In genomic region chr4:88533499-88533898, GRCm38 (mm10) we compare ENCODE assay signal across 26 mouse cellular contexts. TPM values are rescaled to one million over a fixed set of nuclear protein-coding genes. Genes with fewer than 3 reads are reported as not detected.
"Had no signal": no experiment of that assay in that cellular context is flagged by ENCODE, and none has a peak within 500 bp of the region (broad histone marks: within the 10 kb centered on the region; RNA-seq: fewer than 3 reads in every experiment).

No protein-coding gene starts in this region.

- H3K4me3 ChIP-seq: limb, embryonic 10.5 days; limb, embryonic 13.5 days; lung, embryonic 15.5 days; megakaryocyte, embryonic 14.5 days; midbrain, embryonic 10.5 days; midbrain, embryonic 13.5 days; myocyte; neural tube, embryonic 13.5 days; stomach, embryonic 15.5 days had no signal

- H3K9me3 ChIP-seq: limb, embryonic 10.5 days; limb, embryonic 13.5 days; lung, embryonic 15.5 days; megakaryocyte, embryonic 14.5 days; midbrain, embryonic 10.5 days; midbrain, embryonic 13.5 days; neural tube, embryonic 13.5 days; stomach, embryonic 15.5 days had no signal

- H3K9ac ChIP-seq: limb, embryonic 13.5 days; liver, embryonic 14.5 days; lung, embryonic 15.5 days; midbrain, embryonic 13.5 days; neural tube, embryonic 13.5 days; stomach, embryonic 15.5 days had no signal

- H3K27me3 ChIP-seq: limb, embryonic 13.5 days; lung, embryonic 15.5 days; megakaryocyte, embryonic 14.5 days; midbrain, embryonic 13.5 days; neural tube, embryonic 13.5 days; stomach, embryonic 15.5 days had no signal

- DNase-seq: lung, adult 18-20 months; lung, postnatal 10 days; lung, postnatal 36 days; retina, postnatal 1 day; right cerebral cortex, postnatal 25 days; spleen, adult 18-20 months; thymus, postnatal 25 days had no signal

- H3K4me1 ChIP-seq: limb, embryonic 10.5 days; limb, embryonic 13.5 days; midbrain, embryonic 10.5 days; midbrain, embryonic 13.5 days; stomach, embryonic 15.5 days had no signal

- H3K27ac ChIP-seq: limb, embryonic 10.5 days; limb, embryonic 13.5 days; liver, embryonic 14.5 days; lung, embryonic 15.5 days; midbrain, embryonic 10.5 days; midbrain, embryonic 13.5 days; neural tube, embryonic 13.5 days; stomach, embryonic 15.5 days had no signal

- H3K36me3 ChIP-seq: limb, embryonic 10.5 days; limb, embryonic 13.5 days; lung, embryonic 15.5 days; midbrain, embryonic 10.5 days; midbrain, embryonic 13.5 days; neural tube, embryonic 13.5 days; stomach, embryonic 15.5 days had no signal

RNA-seq across cellular contexts. Expression of gene Ifnb1, which starts 10.9 kb away (rescaled TPM):
- total RNA-seq: layer of hippocampus, adult 18-20 months; layer of hippocampus, postnatal 14 days; left cerebral cortex, postnatal 25 days; monocyte, adult 5-6 weeks; neutrophil, adult 5-6 weeks had no signal
- polyA plus RNA-seq: hindbrain, embryonic 16.5 days; intestine, embryonic 16.5 days; limb, embryonic 10.5 days; limb, embryonic 13.5 days; liver, embryonic 14.5 days; lung, embryonic 15.5 days; midbrain, embryonic 10.5 days; midbrain, embryonic 13.5 days; midbrain, embryonic 16.5 days; myocyte; neural tube, embryonic 13.5 days; stomach, embryonic 15.5 days; thymus, postnatal 0 days had no signal

RNA-seq across cellular contexts. Expression of gene Ifna15, which starts 24.5 kb away (rescaled TPM):
- total RNA-seq: layer of hippocampus, adult 18-20 months; layer of hippocampus, postnatal 14 days; left cerebral cortex, postnatal 25 days; monocyte, adult 5-6 weeks; neutrophil, adult 5-6 weeks had no signal
- polyA plus RNA-seq: hindbrain, embryonic 16.5 days; intestine, embryonic 16.5 days; limb, embryonic 10.5 days; limb, embryonic 13.5 days; liver, embryonic 14.5 days; lung, embryonic 15.5 days; midbrain, embryonic 10.5 days; midbrain, embryonic 13.5 days; midbrain, embryonic 16.5 days; myocyte; neural tube, embryonic 13.5 days; stomach, embryonic 15.5 days; thymus, postnatal 0 days had no signal

RNA-seq across cellular contexts. Expression of gene Ifna14, which starts 38.1 kb away (rescaled TPM):
- total RNA-seq: layer of hippocampus, adult 18-20 months; layer of hippocampus, postnatal 14 days; left cerebral cortex, postnatal 25 days; monocyte, adult 5-6 weeks; neutrophil, adult 5-6 weeks had no signal
- polyA plus RNA-seq: hindbrain, embryonic 16.5 days; intestine, embryonic 16.5 days; limb, embryonic 10.5 days; limb, embryonic 13.5 days; liver, embryonic 14.5 days; lung, embryonic 15.5 days; midbrain, embryonic 10.5 days; midbrain, embryonic 13.5 days; midbrain, embryonic 16.5 days; myocyte; neural tube, embryonic 13.5 days; stomach, embryonic 15.5 days; thymus, postnatal 0 days had no signal

RNA-seq across cellular contexts. Expression of gene Ifna9, which starts 58.7 kb away (rescaled TPM):
- total RNA-seq: layer of hippocampus, adult 18-20 months; layer of hippocampus, postnatal 14 days; left cerebral cortex, postnatal 25 days; monocyte, adult 5-6 weeks; neutrophil, adult 5-6 weeks had no signal
- polyA plus RNA-seq: hindbrain, embryonic 16.5 days; intestine, embryonic 16.5 days; limb, embryonic 10.5 days; limb, embryonic 13.5 days; liver, embryonic 14.5 days; lung, embryonic 15.5 days; midbrain, embryonic 10.5 days; midbrain, embryonic 13.5 days; midbrain, embryonic 16.5 days; myocyte; neural tube, embryonic 13.5 days; stomach, embryonic 15.5 days; thymus, postnatal 0 days had no signal
